Mouse (Mus musculus) stomach, embryonic 16.5 days (tissue): Measurements from ENCODE around the gene Trpm3. TPM values are rescaled to one million over a fixed set of nuclear protein-coding genes. Genes with fewer than 3 reads are reported as not detected.

Source experiments
- ATAC-seq: fragments of 200-750 bp; cut with Nextera tagmentation; 2 replicates; pipeline ENCODE4 v1.8.0; 2017; ENCODE audit warnings: moderate number of reproducible peaks, moderate TSS enrichment; ENCODE audit not compliant: insufficient read depth, low FRiP score
- H3K27ac ChIP-seq: fragments of 300-500 bp; sonication (generic); 2 replicates; pipeline ENCODE4 v1.5.1; 2014; ENCODE audit warnings: low read length
- H3K27me3 ChIP-seq: fragments of 300-500 bp; sonication (generic); 2 replicates; pipeline ENCODE4 v1.6.1; 2014; ENCODE audit warnings: low read length, control low read depth, mixed read lengths; ENCODE audit not compliant: control insufficient read depth, insufficient read depth
- H3K36me3 ChIP-seq: fragments of 300-500 bp; sonication (generic); 2 replicates; pipeline ENCODE4 v1.6.1; 2014; ENCODE audit warnings: low read length; ENCODE audit not compliant: control insufficient read depth, insufficient read depth
- H3K4me1 ChIP-seq: fragments of 300-500 bp; sonication (generic); 2 replicates; pipeline ENCODE4 v1.6.1; 2014; ENCODE audit warnings: low read length, control low read depth, mixed read lengths; ENCODE audit not compliant: control insufficient read depth, insufficient read depth
- H3K4me2 ChIP-seq: fragments of 300-500 bp; sonication (generic); 2 replicates; pipeline ENCODE4 v1.6.1; 2014; ENCODE audit warnings: low read depth, low read length, mixed read lengths
- H3K4me3 ChIP-seq: fragments of 300-500 bp; sonication (generic); replicated peaks from 2 replicates; pipeline ENCODE4 v1.5.1; 2014; ENCODE audit warnings: mild to moderate bottlenecking, low read length
- H3K9ac ChIP-seq: fragments of 300-500 bp; sonication (generic); 2 replicates; pipeline ENCODE4 v1.6.1; 2014; ENCODE audit warnings: low read length
- H3K9me3 ChIP-seq: fragments of 300-500 bp; sonication (generic); replicated peaks from 2 replicates; pipeline ENCODE4 v1.6.1; 2016; ENCODE audit warnings: low read length, control low read depth; ENCODE audit not compliant: control insufficient read depth
- microRNA counts: library from miRNA; unstranded; fragments of <30 nt; microRNA quantifications from one replicate; lab custom pipeline; 2016
- microRNA-seq: library from miRNA; unstranded; fragments of <30 nt; microRNA quantifications from one replicate; pipeline ENCODE4, GENCODE M21; 2016
- polyA plus RNA-seq: library from polyadenylated mRNA; unstranded; fragments of >200 nt; fragmentation: Nextera tagmentation; extraction: Ambion mirVana; gene quantifications from 2 replicates; pipeline ENCODE4 v1.2.1, GENCODE M21; 2015

Gene Trpm3
- polyA plus RNA-seq, 1 experiment from 2014 or later: 1.0 TPM

- Histone ChIP-seq H3K4me2 (no peak overlapping the region), H3K9me3 (no peaks in the 10 kb centered on the region), H3K9ac (no peak overlapping the region), H3K4me3 (no peak overlapping the region), H3K4me1 (no peaks in the 10 kb centered on the region), H3K27ac (no peak overlapping the region), H3K36me3 (no peaks in the 10 kb centered on the region), H3K27me3 (no peaks in the 10 kb centered on the region)
- no peak for ATAC-seq
Observed at GRCm38 (mm10) chr19:23043699-23044098, 904.9 kb downstream of the Trpm3 start.

MicroRNAs within 50 kb of the gene (microRNA counts, 519-probe panel; counts per million panel counts)
- microRNA mmu-miR-204 (lab: Ali Mortazavi, UCI): 2,361 counts per million, percentile 50 among the panel's probes with 10 or more counts

Small RNA genes lying within 50 kb of the gene (microRNA-seq; reads per million reads assigned to microRNA genes)
- 59.4 reads per million, percentile 50 among the genes with 10 or more reads in this experiment for gene Mir204
